Mouse (Mus musculus): ENCODE measurements around the gene Rnf145.
"Not testable (repeated sequence)": the region's sequence is repeated elsewhere in the genome, so short reads cannot be mapped to it uniquely, and the experiment has no call there.

Rnf145 gene

DNA sequence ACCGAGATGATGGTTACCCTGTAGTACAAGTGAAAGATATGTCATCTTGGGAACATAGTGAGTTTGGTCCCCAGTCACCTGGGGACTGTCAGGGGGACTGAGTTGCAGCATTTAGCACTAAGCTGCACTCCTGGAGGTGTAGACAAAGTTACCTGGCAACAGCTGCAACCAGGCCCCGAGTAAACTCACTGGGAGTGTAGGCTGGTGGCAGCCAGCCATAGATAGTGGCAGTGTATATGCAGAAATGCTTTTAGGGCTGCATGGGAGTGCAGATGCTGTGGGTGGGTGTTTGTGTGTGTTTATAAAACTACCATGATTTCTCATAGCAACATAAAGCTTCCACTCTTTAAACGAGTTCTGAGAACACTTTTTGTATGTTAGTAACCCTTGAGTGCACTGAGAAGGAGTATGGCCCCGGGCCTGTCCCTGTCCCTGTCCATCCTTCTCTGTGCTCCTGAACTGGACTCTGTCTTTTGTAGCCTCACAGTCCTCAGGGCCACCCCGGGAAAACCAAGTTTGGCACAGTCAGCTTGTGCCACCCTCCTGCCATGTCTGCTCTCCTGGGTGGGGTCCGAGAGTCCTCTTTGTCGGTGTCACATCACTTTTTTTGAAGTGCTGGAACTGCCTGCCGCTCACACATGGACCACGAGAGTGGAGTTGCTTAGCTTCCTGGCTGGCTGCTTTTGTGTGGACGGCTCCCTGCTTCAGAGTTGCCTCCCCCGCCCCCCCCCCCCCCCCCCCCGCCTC, 43.8 kb downstream of the Rnf145 start:
- DNase-seq (ENCODE audit: low read depth, low spot score): no peak

GRCm38 (mm10) chr11:44564245-44564864, 45.6 kb downstream of the Rnf145 start:
- no peak for DNase-seq (ENCODE audit: low read depth, low spot score)

DNA sequence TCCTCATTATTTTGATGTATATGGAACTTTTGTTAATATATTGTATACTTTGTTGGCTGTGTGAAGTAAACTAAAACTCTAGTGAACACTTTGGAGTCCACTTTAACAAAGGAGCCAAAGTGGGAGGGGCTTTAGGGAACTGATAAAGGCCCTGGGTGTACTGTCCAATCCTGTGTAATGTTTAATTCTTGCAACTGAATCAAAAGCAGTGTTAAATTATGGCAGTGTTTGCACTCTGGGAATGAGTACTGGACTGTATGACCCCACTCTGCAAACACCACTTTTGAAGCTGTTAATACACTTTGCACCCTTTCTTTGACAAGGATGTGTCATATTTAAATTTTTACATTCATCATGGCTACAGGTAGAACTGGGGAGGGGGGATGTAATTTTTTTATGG, 46.2 kb downstream of the Rnf145 start:
- no peak for DNase-seq (ENCODE audit: low read depth, low spot score)

DNA sequence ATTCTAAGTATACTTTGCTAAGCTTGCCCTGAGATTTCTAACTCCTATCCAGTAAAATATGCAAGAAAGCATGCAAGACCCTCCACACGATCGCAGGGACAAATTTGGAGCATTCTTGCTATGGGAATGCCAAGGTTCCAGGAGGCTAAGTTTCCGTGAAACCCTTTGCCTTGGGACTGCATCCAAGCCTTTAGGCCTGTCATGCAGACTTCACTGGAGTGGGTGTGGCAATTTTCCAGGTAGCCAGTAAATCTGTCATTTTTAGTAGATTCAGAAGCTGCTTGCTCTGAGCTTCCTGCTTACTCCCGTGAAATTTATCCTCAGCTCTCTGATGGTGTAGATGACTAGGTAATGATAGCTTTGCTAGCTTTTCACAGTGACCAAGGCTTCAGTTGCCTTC, 51.6 kb downstream of the Rnf145 start:
- not testable (repeated sequence) for DNase-seq (ENCODE audit: low read depth, low spot score)

- DNase-seq (ENCODE audit: low read depth, low spot score): no peak
These were observed 54.0 kb downstream of the Rnf145 start for GRCm38 (mm10) chr11:44572781-44573180.

DNA sequence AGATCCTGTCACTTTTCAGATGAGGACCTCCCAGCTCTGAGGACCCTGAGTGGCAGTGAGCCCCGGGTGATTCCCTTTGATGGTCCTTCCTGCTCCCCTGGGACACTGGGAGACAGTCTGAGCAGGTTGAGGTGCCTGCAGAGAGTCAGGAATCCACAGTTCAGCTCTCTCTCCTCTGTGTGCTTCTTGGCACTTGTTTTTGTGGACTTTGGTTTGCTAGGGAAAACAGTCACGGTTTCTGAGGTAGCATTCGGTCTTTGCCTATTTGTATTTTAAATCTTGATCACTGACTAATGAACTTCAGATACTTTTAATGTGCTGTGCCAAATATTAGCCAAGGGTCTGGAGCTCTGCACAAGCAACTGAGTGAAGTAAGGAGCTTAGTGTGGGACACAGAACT, 54.6 kb downstream of the Rnf145 start:
- no peak for DNase-seq (ENCODE audit: low read depth, low spot score)

GRCm38 (mm10) chr11:44574391-44574790, 55.6 kb downstream of the Rnf145 start:
- DNase-seq (ENCODE audit: low read depth, low spot score): no peak

DNA sequence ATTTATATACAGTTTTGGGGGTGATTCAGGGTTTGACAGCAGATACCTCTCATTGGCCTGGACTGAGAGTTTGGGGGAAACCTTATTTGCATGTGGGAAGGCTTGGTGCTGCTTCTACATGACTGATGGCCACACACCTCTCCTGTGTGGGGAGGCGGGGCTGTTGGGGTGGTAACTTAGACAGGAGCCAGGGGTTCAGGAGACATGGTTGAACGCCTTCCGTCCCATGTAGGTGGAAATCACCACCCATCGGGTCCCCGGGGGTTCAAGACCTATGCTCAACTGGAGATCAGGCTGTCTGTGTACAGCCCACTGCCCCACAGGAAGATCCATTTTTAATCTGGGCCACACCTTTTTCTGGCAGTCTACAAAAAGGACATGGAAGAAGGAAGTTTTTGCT, 56.1 kb downstream of the Rnf145 start:
- DNase-seq (ENCODE audit: low read depth, low spot score): peak; percentile 93

DNA sequence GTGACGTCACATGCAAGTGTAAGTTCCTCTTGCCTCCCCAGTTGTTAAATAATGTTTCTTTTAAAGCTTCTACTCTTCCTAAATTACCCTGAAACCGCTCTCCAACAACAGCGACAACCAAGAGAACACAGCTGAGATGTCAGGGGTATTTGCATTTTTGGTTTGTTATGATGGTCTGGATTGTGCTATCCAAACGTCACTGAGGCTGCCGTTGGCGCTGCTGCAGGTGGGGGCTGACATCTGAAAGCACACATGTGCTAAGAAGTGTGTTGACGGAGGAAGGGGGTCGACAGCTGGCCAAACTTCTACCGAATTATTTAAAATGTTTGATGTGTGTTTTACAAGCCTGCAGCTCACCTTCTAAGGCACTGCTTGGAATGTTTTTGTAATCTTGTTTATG, 59.1 kb downstream of the Rnf145 start:
- DNase-seq (ENCODE audit: low read depth, low spot score): peak; percentile 77

- DNase-seq (ENCODE audit: low read depth, low spot score): peak; percentile 83
These were observed 62.5 kb downstream of the Rnf145 start for GRCm38 (mm10) chr11:44581277-44581683.

- DNase-seq (ENCODE audit: low read depth, low spot score): peak; percentile 77
These were observed 67.4 kb downstream of the Rnf145 start for GRCm38 (mm10) chr11:44586047-44586696.

DNA sequence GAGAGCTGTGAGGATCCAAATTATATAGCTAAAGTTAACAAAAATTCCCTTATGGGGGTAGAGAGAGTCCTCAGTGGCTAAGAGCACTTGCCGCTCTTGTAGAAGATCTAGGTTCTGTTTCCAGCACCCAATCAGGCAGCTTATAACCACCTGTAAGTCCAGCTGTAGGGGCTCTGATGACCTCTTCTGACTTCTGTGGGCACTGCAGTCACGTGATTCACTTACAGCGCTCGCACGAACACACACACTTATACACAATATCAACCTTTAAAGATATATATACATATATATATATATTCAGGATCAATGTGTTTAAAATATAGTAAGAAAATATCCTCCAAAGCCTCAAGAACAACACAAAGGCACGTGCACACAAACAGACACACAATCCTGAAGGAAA, 74.3 kb downstream of the Rnf145 start:
- peak; percentile 59 for DNase-seq (ENCODE audit: low read depth, low spot score)

DNA sequence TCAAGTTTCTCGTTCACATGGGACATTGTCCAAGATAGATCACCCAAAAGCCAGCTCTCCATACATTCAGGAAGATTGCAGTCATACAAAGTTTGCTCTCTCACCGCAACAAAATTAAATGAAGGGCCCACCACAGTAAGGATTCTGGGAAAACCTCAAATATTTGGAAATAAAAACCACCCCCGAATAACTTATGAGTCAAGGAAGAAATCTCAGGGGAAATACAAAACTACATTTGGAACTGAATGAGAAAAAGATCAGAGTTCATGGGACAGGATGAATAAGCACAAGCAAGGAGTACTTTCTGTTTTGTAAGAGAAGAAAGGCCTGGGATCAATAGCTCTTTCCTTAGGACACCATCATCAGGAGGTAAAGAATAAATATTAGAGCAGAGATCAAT, 76.0 kb downstream of the Rnf145 start:
- no peak for DNase-seq (ENCODE audit: low read depth, low spot score)

DNA sequence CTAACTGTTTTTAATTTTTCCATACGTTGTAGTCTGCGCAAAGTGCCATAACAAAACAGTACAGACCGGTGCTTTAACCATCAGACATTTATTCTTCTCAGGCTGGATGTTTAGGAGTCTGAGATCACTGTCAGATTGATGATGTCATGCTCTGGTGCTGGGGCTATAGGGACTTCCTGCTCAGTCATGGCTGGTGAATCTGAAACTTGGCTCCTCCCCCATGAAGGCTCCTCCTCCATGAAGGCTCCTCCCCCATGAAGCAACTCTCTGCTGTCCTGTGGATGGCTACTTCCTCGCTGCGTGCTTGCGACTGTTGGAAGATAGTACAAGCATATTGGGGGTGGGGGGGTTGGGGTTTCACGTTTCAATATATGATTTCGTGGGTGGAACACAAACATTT, 88.1 kb downstream of the Rnf145 start:
- peak; percentile 50 for DNase-seq (ENCODE audit: low read depth, low spot score)

DNA sequence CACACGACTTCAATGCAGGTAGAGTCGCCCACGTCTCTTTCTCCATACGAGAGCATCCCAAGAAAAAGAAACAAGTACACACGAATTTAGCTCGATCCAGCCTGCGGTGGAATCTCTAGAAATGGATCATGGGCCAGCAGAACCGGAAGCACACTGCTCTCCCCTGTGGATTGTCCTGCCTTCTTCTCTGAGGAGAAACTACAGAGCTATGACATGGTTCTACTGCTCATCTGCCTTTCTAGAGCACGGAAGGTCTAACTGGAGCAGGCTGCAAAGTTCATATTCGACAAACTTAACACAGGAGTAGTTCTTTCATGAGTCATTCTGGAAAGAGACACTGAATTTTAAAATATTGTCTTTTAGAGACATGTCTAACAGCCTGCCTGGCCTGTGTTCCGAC, 89.9 kb downstream of the Rnf145 start:
- DNase-seq (ENCODE audit: low read depth, low spot score): no peak

- DNase-seq (ENCODE audit: low read depth, low spot score): peak; percentile 92
These were observed 92.4 kb downstream of the Rnf145 start for GRCm38 (mm10) chr11:44610971-44611781.

- DNase-seq (ENCODE audit: low read depth, low spot score): peak; percentile 75
These were observed 93.4 kb downstream of the Rnf145 start for GRCm38 (mm10) chr11:44612156-44612555.

GRCm38 (mm10) chr11:44612681-44613410, 94.1 kb downstream of the Rnf145 start:
- DNase-seq (ENCODE audit: low read depth, low spot score): peak; percentile 83

DNA sequence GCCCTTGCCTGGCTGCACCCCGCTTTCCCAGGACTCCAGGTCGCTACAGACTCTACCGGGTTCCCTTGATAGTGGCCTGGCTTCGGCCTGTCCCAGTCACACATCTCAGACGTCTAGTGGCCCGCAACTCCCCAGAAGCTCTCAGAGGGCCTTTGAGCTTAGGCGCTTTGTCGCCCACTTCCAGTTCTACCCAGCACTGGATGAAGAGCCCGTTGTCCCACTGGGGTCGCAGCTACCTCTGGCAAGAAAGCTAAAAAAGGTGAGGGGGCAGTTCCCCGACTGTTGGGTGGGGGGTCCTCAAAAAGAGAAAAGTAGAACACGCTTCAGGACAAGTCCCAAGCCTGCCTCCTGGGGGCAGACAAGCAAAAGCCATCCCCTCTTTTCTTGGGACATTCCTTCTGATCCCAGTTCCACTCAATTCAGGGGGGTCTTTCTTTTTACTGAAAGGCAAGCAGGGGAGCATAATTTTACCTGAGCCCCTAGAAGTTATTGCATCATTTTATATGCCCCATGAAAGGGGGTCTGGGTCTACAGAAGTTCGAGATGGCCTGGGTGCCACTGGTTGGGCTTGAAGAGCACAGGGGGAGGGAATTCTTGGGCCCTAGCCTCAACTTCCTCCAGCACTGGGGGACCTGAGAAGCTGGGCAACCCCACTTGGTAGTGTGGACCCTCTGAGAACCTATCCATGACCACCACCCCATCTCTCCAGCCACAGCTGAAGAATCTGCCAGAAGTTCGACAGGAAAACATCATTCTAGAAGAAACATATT, 94.8 kb downstream of the Rnf145 start:
- DNase-seq (ENCODE audit: low read depth, low spot score): peak; percentile 83
